Mouse (Mus musculus): ENCODE results near the gene Cisd3.
"Not testable (repeated sequence)": the region's sequence is repeated elsewhere in the genome, so short reads cannot be mapped to it uniquely, and the experiment has no call there.

Cisd3 gene

DNA sequence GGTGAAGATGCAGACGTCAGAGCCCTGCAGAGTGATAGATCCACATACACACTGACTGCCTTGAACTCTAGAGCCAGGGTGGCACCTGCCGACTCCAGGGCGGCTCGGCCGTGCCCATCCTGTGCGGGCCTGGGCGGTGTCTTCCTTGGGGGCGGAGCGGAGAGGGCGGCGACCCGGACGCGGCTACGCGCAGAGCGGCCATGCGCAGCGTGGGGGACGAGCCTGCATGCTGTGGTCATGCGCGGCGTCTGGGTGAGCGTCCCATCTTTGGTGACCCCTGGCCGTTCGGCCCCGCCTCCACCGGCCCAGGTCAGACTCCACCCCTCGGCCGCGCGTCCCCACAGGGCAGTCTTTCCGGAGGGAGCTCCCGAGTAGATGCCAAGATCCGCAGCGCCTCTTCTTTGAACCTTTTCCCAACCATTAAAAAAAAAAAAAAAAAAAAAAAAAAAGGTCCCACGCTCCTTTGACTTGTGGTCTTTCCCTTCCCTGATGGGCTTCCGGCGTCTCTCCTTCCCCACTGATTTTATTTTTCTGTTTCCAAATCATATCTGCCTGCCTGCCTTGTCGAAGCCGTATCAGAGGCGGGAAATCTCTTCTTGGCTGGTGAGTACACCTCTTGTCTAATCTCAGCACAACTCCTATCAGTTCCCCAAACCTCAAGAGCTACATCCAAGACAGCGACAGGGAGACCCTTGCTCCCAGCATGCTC is at the start of gene Cisd3:
Gene Cisd3, plus strand, starts transcription at position 214 of the 709 bp plus-strand sequence.
- DNase-seq: peak; percentile 92

DNA sequence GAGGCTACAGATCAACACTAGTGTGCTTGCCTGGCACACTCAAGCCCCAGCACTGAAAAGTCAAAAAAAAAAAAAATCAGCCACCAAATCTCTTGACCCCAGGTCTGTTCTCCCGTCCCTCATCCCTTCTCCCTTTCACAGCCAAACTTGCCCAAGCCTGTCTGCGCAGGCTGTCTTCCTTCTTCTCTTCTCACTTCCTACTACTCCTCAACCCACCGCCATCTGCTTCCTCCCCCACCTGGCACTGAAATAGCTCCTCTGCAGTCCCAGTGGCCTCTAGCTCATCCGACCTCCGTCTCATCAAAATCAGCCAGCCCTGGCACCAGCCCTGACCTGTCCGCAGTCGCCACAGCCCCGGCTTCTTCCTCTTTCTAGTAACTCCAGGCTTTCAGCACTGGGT is 44.0 kb upstream of the Cisd3 start:
- no peak for DNase-seq

DNA sequence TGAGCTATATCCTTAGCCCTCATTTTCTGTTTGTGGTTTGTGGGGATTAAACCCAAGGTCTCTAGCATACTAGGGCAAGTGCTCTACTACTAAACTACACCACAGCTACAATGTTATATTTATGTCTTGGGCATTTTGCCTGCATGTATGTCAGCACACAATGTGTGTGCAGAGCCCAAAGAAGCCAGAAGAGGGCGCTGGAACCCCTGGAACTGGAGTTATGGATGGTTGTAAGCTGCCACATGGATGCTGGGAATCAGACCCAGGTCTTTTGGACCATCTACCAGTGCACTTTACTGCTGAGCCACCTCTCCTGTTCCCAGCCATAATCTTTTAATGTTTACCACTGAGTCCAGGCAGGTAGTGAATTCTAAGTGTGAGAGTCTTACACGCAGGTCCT is 42.9 kb upstream of the Cisd3 start:
- no peak for DNase-seq

DNA sequence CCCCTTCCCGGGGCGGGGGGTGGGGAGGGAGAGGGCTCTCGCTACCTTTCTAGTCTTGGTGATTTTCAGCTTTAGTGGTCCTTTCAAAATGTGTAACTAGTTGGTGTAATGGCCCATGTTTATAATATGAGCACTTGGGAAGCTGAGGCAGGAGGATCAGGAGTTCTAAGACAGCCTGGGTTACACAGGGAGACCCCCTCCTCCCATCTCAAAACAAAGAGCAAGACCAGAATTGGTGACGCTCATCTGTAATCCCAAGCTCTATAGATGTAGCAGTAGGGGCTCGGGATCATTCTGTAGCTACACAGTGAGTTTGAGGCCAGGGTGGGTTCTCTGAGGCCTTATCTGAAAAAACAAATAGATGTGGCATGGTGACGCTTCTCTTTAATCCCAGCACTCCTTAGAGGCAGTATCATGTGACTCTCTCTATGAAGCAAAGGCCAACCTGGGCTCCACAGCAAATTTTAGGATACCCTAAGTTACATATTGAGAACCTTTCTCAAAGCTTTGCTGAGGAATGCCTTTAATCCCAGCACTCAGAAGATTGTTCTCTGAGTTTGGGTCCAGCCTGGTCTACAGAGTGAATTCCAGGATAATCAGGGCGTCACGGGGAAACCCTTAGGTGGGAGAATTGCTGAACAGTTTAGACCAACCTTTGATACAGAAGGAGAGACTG is 42.1 kb upstream of the Cisd3 start:
- no peak for DNase-seq

DNA sequence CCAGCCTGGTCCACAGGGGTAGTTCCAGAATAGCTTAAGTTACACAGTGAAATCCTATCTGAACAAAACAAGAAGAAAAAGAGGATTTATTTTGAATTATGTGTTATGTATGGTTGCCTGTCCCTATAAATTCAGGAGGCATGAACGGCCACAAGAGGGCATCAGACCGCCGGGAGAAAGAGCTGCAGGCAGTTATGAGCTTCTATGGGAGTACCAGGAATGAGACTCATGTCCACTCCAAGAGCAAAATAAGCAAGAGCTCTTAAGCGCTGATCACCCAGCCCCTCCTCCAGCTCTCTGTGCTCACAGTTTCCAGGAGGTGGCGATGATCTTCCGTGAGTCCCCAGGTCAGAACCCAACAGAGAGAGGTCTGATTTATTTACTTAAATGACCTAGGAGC is 40.8 kb upstream of the Cisd3 start:
- DNase-seq: peak; percentile 81

DNA sequence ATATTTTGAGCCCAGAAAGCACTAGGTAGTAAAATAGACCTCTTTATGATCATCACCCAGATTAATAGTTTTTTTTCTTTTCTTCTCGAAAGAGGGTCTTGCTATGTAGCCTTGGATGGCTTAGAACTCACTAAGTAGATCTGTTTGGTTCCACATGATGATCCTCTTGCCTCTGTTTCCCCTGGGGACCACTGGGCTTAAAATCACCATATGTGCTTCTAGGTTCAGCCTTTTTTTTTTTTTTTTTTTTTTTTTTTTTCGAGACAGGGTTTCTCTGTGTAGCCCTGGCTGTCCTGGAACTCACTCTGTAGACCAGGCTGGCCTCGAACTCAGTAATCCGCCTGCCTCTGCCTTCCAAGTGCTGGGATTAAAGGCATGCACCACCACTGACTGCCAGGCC is 37.1 kb upstream of the Cisd3 start:
- DNase-seq: not testable (repeated sequence)

DNA sequence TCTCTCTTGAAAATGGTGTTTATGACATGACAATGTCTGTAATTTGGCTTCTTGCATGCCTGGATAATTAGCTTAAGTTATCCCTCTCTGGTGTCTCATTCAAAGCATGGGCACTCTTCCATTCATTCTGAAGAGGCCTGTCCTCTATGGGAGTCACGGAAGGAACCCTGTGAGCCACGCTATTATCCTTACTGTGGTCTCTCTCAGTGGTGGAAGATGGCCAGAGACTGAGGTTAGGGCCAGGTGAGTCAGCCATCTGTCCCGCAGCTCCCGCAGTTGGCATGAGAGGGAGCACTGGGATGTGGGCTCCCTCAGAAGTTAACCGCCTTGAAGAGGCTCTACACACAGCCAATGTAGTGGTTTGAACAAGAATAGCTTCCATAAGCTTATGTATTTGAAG is 35.3 kb upstream of the Cisd3 start:
- DNase-seq: peak; percentile 75

DNA sequence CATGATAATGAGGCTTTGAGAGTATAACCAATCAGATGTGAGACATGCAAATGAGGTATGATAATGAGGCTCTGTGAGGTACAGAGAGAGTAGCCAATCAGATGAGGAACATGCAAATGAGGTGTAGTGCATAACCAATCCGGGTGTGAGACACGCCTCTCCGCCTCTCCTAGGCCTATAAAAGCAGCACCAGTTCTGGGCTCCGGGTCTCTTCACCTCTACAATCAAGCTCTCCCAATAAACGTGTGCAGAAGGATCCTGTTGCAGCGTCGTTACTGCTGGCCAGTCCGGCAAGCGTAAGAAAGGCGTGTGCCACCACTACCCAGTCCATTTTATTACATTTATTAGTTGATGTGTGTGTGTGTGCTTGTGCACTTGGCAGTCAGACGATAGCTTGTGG is 32.2 kb upstream of the Cisd3 start:
- DNase-seq: not testable (repeated sequence)

DNA sequence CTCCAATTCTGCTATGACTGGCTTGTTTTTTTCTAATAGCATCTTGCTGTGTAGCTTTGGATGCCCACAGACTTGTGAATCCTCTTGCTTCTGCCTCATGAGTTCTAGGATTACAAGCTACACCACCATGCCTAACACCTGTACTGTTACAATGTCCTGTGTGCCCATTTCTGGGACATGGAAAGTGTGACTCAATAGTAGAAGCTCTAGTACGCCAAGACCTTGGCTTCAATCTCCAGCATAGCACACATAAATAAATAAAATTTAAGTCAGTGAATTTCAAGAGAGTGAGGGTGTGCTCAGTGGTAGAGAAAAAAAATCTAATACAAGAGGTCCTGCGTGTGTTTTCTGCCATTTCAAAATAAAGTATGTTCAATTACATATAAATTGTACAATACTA is 31.4 kb upstream of the Cisd3 start:
- no peak for DNase-seq

DNA sequence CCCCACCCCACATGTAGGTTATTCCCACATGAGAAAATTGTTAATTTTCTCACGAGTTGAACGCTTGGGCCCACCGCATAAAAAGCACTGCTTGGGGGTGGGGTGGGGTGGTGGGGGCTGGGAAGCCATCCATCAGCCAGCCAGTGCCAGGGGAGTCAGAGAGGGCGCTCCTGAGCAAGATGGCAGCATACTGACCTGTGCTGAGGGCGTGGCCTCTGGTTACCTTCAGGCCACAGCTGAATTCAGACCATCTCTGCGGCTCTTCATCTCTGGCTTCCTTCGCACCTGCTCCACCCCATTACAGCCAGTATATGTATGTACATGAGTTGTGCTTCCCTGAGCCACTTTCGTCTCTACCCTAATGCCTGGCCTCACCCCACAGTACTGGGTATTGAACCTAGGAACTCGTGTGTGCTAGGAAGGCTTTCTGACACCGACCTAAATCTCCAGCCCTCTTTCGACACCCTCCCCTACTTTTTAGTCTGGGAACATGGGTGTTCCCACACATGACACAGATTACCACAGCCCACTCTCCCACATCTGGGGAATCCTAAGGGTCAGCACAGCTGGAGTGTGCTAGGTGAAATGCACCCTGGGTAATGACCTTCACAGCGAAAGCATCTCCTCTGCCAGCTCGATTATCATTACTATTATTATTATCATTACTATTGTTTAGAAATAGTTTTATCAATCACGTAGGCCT is 29.2 kb upstream of the Cisd3 start:
- no peak for DNase-seq

DNA sequence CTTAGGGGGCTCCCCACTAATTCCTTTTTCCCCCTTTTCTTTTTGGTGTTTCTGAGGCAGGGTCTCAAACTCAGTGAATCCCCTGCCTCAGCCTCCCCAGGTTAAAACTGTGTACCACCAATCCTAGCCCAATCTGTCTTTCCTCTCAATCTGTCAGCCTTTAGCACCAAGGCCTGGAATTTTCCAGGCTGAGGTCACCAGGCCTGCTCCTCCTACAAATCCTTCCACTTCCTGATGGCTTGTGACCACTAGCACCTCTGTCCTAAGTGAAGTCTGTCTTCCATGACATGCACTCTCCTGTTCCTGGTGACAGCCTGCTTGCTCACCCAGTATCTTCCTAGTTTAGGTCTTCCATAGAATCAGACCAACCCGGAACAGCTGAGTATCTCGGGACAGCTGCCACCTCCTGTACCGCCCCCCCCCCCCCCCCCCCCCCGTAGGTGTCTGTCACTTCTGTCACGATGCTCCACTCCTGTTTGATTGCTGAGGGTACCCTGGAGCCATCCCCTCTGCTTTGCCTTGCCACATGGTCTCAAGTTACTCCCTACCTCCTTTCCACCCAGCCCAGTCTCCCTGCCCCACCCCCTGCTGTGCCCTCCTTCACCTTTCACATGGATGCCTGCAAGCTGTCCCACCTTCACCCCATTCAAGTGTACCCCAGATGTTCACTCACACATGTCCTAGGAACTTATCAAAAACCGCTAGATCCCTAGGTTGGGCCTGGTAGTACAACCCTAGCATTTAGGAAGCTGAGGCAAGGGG is 28.3 kb upstream of the Cisd3 start:
- DNase-seq: no peak

DNA sequence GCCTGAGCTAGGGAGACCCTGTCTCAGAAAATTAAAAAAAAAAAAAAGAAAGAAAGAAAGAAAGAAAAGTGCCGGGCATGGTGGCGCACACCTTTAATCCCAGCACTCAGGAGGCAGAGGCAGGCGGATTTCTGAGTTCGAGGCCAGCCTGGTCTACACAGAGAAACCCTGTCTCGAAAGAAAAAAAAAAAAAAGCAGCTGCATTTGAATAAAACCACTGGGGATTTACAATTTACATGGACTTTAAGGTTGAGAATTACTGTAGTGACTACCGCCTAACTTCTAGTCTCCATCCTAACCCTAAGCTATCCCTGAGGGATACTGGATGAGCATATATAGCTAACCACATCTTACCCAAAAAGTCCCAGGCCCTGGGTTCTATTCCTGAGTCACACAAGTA is 27.7 kb upstream of the Cisd3 start:
- DNase-seq: not testable (repeated sequence)

DNA sequence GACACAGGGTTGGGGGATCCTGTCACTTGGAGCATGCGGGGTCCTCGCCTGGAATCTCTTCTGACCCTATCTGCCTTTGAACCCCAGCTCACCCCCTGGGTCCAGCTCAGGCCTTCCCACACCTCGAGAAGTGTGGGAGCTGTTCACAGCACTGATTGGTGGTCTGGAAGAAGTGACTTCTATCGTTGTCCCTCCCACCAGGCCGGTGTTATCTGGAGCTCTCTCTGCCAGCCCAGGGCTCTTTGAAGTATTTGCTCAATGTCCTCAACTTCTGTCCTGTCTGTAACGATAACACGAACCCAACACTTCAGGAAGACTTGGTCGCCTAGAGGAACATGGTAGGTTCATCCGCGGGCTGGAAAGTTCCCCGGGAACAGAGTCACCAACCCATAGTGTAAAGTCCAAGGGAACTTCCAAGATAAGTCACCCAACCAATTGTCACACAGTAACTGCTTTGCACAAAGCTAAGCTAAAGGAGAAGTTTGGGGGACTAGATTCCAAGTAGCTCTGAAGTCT is 26.8 kb upstream of the Cisd3 start:
- no peak for DNase-seq

DNA sequence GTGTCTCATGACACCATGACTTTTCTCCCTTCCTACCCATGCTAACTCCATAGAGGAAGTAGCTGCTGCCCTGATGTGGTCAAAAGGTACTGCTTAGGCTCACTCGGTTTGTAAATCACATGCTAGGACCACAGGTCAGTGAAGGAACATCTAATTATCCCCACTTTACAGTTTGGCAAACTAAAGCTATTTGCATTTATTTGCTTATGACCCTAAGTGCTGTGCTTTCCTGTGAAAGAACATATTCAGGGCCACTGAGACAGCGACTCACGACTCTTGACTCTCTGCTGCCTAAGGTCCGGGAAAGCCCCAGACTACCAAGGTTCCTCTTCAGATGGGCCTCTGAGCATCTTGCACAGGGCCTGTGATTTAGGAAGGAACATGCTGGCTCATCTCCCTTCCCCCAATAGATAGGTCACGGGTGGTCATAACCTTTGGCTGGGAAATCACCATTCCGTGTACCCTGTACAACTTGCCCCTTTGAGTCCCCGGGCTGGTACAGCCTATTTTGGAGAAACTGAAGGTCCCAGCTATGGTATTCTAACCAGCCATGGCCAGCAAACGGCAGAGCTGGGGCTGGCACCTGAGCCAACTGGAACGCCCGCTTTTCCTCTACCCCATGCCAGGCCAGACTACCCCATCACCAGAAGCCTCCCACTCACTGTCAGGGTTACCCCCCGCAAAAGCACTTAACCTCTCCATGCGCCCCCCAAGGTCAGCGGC is 26.2 kb upstream of the Cisd3 start:
- no peak for DNase-seq

DNA sequence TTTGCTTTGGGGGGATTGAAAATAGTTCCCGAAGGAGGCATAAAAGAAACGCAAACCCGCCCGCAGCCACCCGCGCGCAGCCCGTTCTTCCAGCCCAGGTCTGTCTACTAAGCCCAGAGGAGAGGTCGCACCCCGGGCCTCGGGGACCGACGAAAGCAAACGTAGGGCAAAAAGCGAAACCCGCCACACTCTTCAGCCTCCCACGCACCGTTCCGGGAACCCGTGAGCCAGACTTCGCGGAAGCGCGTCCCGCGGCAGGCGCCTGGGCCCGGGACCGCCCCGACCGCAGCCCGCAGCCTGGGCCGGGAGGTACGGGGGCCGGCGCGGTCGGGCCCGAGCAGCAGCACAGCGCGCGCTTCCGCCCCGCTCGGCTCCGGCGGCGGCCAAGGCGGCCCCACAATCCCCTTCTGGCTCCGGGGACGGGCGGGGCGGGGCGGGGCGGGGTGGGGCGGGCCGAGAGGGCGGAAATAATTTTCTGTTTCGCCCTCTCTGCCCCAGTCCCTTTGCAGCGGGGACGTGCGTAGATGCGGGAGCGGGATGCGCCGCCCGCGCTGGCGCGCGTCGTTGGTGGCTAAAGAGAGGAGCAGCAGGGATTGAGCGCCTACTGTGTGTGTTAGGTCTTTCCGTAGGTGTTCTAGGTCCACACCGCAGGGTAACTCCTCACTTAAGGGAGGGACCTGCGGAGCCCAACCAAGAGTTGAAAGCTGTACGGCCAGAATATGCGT is 25.5 kb upstream of the Cisd3 start:
- DNase-seq: peak; percentile 83

DNA sequence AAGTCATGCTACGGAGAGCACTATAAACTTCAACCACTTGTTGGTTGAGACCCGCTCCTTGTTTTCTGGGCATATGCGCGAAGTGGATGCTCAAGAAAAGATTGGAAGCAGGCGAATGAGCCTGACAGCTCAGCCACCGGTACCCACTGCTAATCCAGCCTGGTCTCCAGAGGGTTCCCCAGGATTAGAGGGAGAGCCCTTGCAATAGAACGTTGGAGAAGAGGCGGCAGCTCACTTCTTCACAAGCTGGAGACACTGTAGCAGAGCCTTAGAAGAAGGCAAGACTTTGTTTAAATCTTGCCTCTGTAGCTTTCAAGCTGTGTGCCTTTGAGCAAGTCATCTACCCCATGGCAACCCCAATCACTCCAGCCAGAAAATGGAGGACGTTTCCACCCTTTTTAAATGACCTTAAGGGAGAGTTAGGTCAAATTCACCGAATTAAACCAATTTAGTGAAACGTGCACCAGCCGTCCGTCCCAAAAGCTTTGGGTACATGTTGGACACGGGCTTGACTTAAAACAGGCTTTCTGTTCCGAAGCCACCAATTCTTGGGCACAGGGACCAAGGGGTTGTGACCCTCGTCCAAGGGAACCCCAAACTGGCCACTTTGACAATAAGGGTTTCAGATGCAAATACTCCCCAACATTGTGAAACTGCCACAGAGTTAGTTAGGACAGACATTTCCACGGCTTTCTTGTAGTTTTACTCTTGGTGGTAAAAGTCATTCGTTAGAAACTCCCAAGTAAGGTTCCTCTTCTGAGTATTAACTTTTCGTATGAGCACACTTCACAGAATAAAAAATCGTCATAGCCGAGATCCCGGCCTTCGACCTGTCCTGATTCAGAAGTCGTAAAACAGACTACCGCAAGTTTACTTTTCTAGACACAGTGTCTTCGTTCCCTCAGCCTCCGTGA is 24.6 kb upstream of the Cisd3 start:
- DNase-seq: no peak

DNA sequence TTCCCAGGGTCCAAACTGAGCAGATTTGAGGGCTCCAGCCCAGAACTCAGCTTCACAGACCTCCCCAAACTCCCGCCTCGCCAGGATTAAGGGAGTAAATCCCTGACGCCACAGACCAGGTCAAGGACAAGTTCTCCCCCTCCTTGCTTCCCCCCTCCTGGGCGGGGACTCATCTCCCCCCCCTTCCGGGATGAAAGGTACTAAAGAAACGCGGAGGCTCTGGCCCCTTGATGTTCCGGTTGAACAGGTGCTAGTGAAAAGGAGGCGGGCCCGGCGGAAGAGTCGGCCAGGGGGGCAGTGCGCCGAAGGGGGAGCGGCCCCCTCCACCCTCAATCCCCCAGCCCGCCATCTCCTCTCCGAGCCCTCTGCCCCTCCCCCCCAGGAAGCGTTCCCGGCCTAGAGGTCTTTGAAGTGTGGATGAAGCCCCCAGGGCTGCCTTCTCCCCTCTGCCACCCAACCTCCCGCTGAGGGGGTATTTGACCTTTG is 23.9 kb upstream of the Cisd3 start:
- peak; percentile 74 for DNase-seq

DNA sequence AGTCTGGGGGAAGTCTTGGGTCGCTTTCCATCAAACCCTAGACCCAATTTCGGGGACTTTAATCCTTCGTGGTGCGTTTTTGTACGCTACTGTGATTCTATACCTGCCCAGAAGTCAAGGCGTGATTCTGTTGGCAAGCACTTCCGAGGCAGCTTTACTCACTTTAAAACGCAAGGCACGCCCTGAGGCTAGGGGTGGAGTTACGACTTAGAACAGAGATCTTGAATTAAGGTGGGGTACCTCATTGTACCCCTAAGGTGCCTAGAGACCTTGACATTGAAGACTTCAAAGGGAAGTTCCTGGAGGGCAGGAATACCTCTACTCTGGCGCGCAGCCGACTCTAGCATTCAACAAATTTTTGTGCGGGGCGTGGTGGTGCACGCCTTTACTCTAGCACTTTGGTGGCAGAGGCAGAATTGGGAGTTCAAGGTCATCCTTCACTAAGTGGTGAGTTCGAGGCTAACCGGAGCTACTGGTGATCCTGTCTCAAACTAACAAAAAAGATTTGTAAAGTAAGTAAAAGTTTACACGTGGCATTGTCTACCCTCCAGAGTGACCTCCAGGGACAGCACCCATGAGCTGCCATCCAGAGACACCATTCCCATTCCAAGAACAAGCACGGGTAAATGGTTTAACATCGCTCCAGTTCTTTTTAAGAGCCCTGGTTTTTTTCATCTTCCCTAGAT is 23.3 kb upstream of the Cisd3 start:
- DNase-seq: peak; percentile 80

DNA sequence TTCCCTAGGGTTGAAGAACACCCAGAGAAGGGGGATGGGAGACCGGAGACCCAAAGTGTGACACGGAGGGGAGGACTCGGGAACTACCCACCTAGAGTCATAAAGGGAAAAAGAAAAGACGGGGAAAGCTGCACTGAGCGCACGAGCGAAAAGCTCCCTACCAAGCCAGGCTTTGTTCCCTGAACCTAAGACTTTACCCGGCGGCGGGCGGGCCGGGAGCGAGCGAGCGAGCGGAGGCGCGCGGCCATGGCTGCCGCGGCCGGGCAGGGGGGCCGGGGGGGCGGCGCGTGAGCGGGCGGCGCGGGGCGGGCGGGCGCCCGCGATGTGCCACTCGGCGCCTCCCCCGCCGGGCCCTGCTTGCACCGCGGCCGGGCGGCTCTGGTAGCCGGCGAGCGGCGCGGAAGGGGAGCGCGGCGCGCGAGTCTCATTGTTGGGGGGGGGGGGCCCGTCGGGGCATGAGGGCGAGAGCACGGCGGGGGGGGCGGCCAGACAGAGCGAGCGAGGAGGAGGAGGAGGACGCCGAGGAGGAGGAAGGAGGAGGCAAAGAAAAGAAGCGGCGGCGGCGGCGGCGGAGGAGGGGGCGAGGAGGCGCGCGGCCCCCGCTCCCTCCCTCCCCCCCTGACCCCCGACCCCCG is 22.6 kb upstream of the Cisd3 start, which contains the start of gene Mllt6:
Gene Mllt6, plus strand, starts transcription at position 522 of the 635 bp plus-strand sequence.
- no peak for DNase-seq

Data from cerebellum, adult 9-10 months (tissue).